Mouse (Mus musculus): Measurements from ENCODE around the gene Gdpd5. TPM values are rescaled to one million over a fixed set of nuclear protein-coding genes. Genes with fewer than 3 reads are reported as not detected.

Gene Gdpd5
- polyA plus RNA-seq, 1 experiment from 2014 or later, result 40.0 TPM

- peaks cover 47% of the 10 kb centered on the region for H3K4me1 ChIP-seq (ENCODE audit: control insufficient read depth, insufficient read depth, low read length)
- DNase-seq, result peak; percentile 48
- H3K9me3 ChIP-seq (ENCODE audit: control insufficient read depth, low read length), result no peaks in the 10 kb centered on the region
- H3K36me3 ChIP-seq (ENCODE audit: control insufficient read depth, insufficient read depth, low read length), result no peaks in the 10 kb centered on the region; the same call in 1 of the 2 replicates
- no peaks in the 10 kb centered on the region for H3K27me3 ChIP-seq (ENCODE audit: control insufficient read depth, insufficient read depth, low read length)
- peak overlapping the region; percentile 99 for H3K27ac ChIP-seq (replicated peaks; ENCODE audit: low read depth, low read length)
- WGBS, result 8% methylated on average over 30 of the region's 30 CpGs
- H3K9ac ChIP-seq (replicated peaks; ENCODE audit: low read length), result peak overlapping the region; percentile 89
- no peak; the same call in 1 of the 2 replicates for ATAC-seq (ENCODE audit: low FRiP score, low TSS enrichment)
- H3K4me3 ChIP-seq (replicated peaks; ENCODE audit: low read depth, low read length), result peak overlapping the region; percentile 70
- H3K4me2 ChIP-seq (ENCODE audit: low read length), result peak overlapping the region; percentile 76
These were observed 1.1 kb downstream of the Gdpd5 start for GRCm38 (mm10) chr7:99382088-99383000.

DNA sequence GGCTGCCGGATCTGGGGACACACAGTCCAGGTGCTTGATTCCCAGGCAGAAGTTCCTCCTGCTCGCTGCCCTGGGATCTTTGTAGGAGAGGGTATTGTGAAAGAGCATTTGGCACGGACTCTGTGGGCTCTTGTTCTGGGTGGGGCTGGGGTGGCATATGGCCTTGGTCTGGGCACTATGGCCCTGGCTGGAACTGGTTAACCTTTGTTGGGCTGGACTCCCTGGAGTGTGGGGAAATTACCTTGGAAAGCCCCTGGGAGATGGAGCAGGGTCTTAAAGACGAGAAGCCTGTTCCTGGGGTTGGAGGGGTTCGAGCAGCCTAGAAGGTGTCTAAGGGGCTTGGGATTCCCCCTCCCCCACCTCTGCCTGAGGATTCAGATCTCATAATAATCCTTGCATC lies 2.0 kb downstream of the Gdpd5 start:
- Histone ChIP-seq H3K9ac (replicated peaks; ENCODE audit: low read length) (peak overlapping the region; percentile 89), H3K4me1 (ENCODE audit: control insufficient read depth, insufficient read depth, low read length) (peaks cover 47% of the 10 kb centered on the region), H3K9me3 (ENCODE audit: control insufficient read depth, low read length) (no peaks in the 10 kb centered on the region), H3K27me3 (ENCODE audit: control insufficient read depth, insufficient read depth, low read length) (no peaks in the 10 kb centered on the region), H3K27ac (replicated peaks; ENCODE audit: low read depth, low read length) (0 out of 2 replicates have a peak overlapping the region, but pooled peaks have one; percentile 64), H3K4me2 (ENCODE audit: low read length) (peak overlapping the region; percentile 76), H3K4me3 (replicated peaks; ENCODE audit: low read depth, low read length) (peak overlapping the region; percentile 70), H3K36me3 (ENCODE audit: control insufficient read depth, insufficient read depth, low read length) (peaks cover 4% of the 10 kb centered on the region; the same call in 1 of the 2 replicates)
- ATAC-seq (ENCODE audit: low FRiP score, low TSS enrichment), result no peak
- peak; percentile 34 for DNase-seq
- 53% methylated on average over 5 of the region's 5 CpGs for WGBS

GRCm38 (mm10) chr7:99384101-99384611 lies 2.9 kb downstream of the Gdpd5 start:
- DNase-seq, result peak; percentile 56
- peak overlapping the region; percentile 89 for H3K9ac ChIP-seq (replicated peaks; ENCODE audit: low read length)

DNA sequence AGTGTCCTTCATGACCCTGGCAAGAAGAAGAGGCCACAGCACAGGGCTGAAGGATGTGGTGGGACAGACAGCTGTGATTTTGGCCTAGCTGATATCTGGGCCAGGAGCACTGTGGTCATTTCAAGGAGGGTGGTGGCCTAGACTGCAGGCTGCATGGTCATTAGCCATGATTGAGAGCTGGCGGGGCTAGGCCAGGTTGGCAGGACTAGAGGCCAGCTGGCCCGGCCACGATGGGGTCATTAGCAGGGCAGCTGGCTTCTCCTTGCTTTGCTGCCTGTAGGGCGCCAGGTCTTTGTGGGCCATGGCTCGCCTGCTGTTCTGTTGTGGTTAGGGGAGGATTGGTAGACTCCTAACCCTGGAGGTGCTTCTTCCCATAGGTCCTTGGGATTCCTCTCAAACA lies 4.8 kb downstream of the Gdpd5 start:
- no peak overlapping the region for H3K27ac ChIP-seq (replicated peaks; ENCODE audit: low read depth, low read length)
- peaks cover 7% of the 10 kb centered on the region; the same call in 1 of the 2 replicates for H3K36me3 ChIP-seq (ENCODE audit: control insufficient read depth, insufficient read depth, low read length)
- DNase-seq (no peak), ATAC-seq (ENCODE audit: low FRiP score, low TSS enrichment) (no peak)
- no peaks in the 10 kb centered on the region for H3K9me3 ChIP-seq (ENCODE audit: control insufficient read depth, low read length)
- peak overlapping the region; percentile 3; the same call in 1 of the 2 replicates for H3K4me2 ChIP-seq (ENCODE audit: low read length)
- 77% methylated on average over 5 of the region's 5 CpGs for WGBS
- H3K4me1 ChIP-seq (ENCODE audit: control insufficient read depth, insufficient read depth, low read length), result peaks cover 47% of the 10 kb centered on the region
- H3K4me3 ChIP-seq (replicated peaks; ENCODE audit: low read depth, low read length), result no peak overlapping the region
- H3K27me3 ChIP-seq (ENCODE audit: control insufficient read depth, insufficient read depth, low read length), result no peaks in the 10 kb centered on the region
- H3K9ac ChIP-seq (replicated peaks; ENCODE audit: low read length), result 0 out of 2 replicates have a peak overlapping the region, but pooled peaks have one; percentile 1

More at GRCm38 (mm10) chr7:99384101-99384611, 2.9 kb downstream of the Gdpd5 start:
- 17% methylated on average over 4 of the region's 4 CpGs for WGBS
- peaks cover 4% of the 10 kb centered on the region; the same call in 1 of the 2 replicates for H3K36me3 ChIP-seq (ENCODE audit: control insufficient read depth, insufficient read depth, low read length)
- H3K27me3 ChIP-seq (ENCODE audit: control insufficient read depth, insufficient read depth, low read length), result no peaks in the 10 kb centered on the region
- H3K9me3 ChIP-seq (ENCODE audit: control insufficient read depth, low read length), result no peaks in the 10 kb centered on the region
- H3K27ac ChIP-seq (replicated peaks; ENCODE audit: low read depth, low read length), result peak overlapping the region; percentile 64
- peak overlapping the region; percentile 70 for H3K4me3 ChIP-seq (replicated peaks; ENCODE audit: low read depth, low read length)
- H3K4me1 ChIP-seq (ENCODE audit: control insufficient read depth, insufficient read depth, low read length), result peaks cover 47% of the 10 kb centered on the region
- H3K4me2 ChIP-seq (ENCODE audit: low read length), result peak overlapping the region; percentile 76
- no peak for ATAC-seq (ENCODE audit: low FRiP score, low TSS enrichment)

GRCm38 (mm10) chr7:99386811-99387210 lies 5.6 kb downstream of the Gdpd5 start:
- H3K27ac ChIP-seq (replicated peaks; ENCODE audit: low read depth, low read length), result no peak overlapping the region
- ATAC-seq (ENCODE audit: low FRiP score, low TSS enrichment), result no peak
- no peak overlapping the region for H3K4me3 ChIP-seq (replicated peaks; ENCODE audit: low read depth, low read length)
- H3K4me2 ChIP-seq (ENCODE audit: low read length), result no peak overlapping the region
- H3K4me1 ChIP-seq (ENCODE audit: control insufficient read depth, insufficient read depth, low read length), result peaks cover 47% of the 10 kb centered on the region
- WGBS, result 95% methylated on average over 4 of the region's 4 CpGs
- H3K27me3 ChIP-seq (ENCODE audit: control insufficient read depth, insufficient read depth, low read length), result no peaks in the 10 kb centered on the region
- no peak for DNase-seq
- H3K9me3 ChIP-seq (ENCODE audit: control insufficient read depth, low read length), result no peaks in the 10 kb centered on the region
- peaks cover 12% of the 10 kb centered on the region; the same call in 1 of the 2 replicates for H3K36me3 ChIP-seq (ENCODE audit: control insufficient read depth, insufficient read depth, low read length)
- H3K9ac ChIP-seq (replicated peaks; ENCODE audit: low read length), result no peak overlapping the region

GRCm38 (mm10) chr7:99387356-99387755 lies 6.1 kb downstream of the Gdpd5 start:
- peaks cover 18% of the 10 kb centered on the region for H3K36me3 ChIP-seq (ENCODE audit: control insufficient read depth, insufficient read depth, low read length)
- H3K27me3 ChIP-seq (ENCODE audit: control insufficient read depth, insufficient read depth, low read length), result no peaks in the 10 kb centered on the region
- no peak for ATAC-seq (ENCODE audit: low FRiP score, low TSS enrichment)
- no peak for DNase-seq
- H3K4me2 ChIP-seq (ENCODE audit: low read length), result no peak overlapping the region
- no peaks in the 10 kb centered on the region for H3K9me3 ChIP-seq (ENCODE audit: control insufficient read depth, low read length)
- no peak overlapping the region for H3K9ac ChIP-seq (replicated peaks; ENCODE audit: low read length)
- no peak overlapping the region for H3K4me3 ChIP-seq (replicated peaks; ENCODE audit: low read depth, low read length)
- WGBS, result 91% methylated on average over 5 of the region's 5 CpGs
- H3K4me1 ChIP-seq (ENCODE audit: control insufficient read depth, insufficient read depth, low read length), result peaks cover 43% of the 10 kb centered on the region
- H3K27ac ChIP-seq (replicated peaks; ENCODE audit: low read depth, low read length), result no peak overlapping the region

DNA sequence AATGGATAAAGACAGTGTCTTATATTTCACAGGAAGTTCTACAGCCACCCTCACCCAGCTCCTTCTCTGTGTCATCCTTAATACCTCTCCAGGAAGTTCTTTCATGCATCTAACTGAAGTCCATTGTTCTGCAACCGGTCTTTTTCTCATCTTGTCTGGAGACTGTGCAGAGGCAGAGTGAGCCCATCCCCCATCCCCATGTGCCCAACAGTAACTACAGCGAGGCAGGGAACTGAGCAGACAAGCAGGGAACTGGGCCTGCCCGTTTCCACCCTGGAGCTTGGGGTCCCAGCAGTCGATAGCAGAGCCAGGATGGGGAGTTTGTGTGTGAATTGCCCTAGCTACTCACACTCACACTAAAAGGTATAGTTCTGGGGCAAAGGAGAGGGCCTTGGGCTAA lies 9.3 kb downstream of the Gdpd5 start:
- 11% methylated on average over 4 of the region's 4 CpGs for WGBS
- Histone ChIP-seq H3K4me3 (replicated peaks; ENCODE audit: low read depth, low read length) (no peak overlapping the region), H3K27ac (replicated peaks; ENCODE audit: low read depth, low read length) (no peak overlapping the region), H3K27me3 (ENCODE audit: control insufficient read depth, insufficient read depth, low read length) (no peaks in the 10 kb centered on the region), H3K4me2 (ENCODE audit: low read length) (no peak overlapping the region), H3K4me1 (ENCODE audit: control insufficient read depth, insufficient read depth, low read length) (peaks cover 11% of the 10 kb centered on the region), H3K9me3 (ENCODE audit: control insufficient read depth, low read length) (no peaks in the 10 kb centered on the region), H3K9ac (replicated peaks; ENCODE audit: low read length) (no peak overlapping the region), H3K36me3 (ENCODE audit: control insufficient read depth, insufficient read depth, low read length) (peaks cover 38% of the 10 kb centered on the region)
- no peak for ATAC-seq (ENCODE audit: low FRiP score, low TSS enrichment)
- DNase-seq, result no peak

- ATAC-seq (ENCODE audit: low FRiP score, low TSS enrichment), result no peak
- H3K4me3 ChIP-seq (replicated peaks; ENCODE audit: low read depth, low read length), result no peak overlapping the region
- no peaks in the 10 kb centered on the region for H3K9me3 ChIP-seq (ENCODE audit: control insufficient read depth, low read length)
- 81% methylated on average over 2 of the region's 2 CpGs for WGBS
- DNase-seq, result no peak
- peaks cover 36% of the 10 kb centered on the region for H3K36me3 ChIP-seq (ENCODE audit: control insufficient read depth, insufficient read depth, low read length)
- peaks cover 6% of the 10 kb centered on the region; the same call in 1 of the 2 replicates for H3K4me1 ChIP-seq (ENCODE audit: control insufficient read depth, insufficient read depth, low read length)
- H3K27ac ChIP-seq (replicated peaks; ENCODE audit: low read depth, low read length), result no peak overlapping the region
- no peak overlapping the region for H3K4me2 ChIP-seq (ENCODE audit: low read length)
- no peaks in the 10 kb centered on the region for H3K27me3 ChIP-seq (ENCODE audit: control insufficient read depth, insufficient read depth, low read length)
- H3K9ac ChIP-seq (replicated peaks; ENCODE audit: low read length), result no peak overlapping the region
These were observed 11.5 kb downstream of the Gdpd5 start for GRCm38 (mm10) chr7:99392696-99393095.
